Mouse (Mus musculus) stomach, postnatal 0 days (tissue): ENCODE results near the gene Slc24a3.

Source experiments
- CTCF ChIP-seq: IDR thresholded peaks from 2 replicates; pipeline ENCODE4 v1.5.1; 2016; ENCODE audit warnings: antibody characterized with exemption, low read depth, mild to moderate bottlenecking, moderate library complexity
- EP300 ChIP-seq: optimal IDR thresholded peaks from 2 replicates; pipeline ENCODE3; 2016; ENCODE audit warnings: antibody characterized with exemption

- no peak for TF ChIP-seq EP300
- no peak for TF ChIP-seq CTCF
These were observed 333.9 kb downstream of the Slc24a3 start for GRCm38 (mm10) chr2:145501472-145501871.
